Mouse (Mus musculus): ENCODE data around the gene Ccdc106. TPM values are rescaled to one million over a fixed set of nuclear protein-coding genes. Genes with fewer than 3 reads are reported as not detected.

The Ccdc106 gene
- polyA plus RNA-seq, 1 experiment from 2014 or later: 15.1 TPM

- DNase-seq (ENCODE audit: low spot score): no peak
- no peak overlapping the region for H3K4me3 ChIP-seq (ENCODE audit: low read depth, low read length)
- peaks cover 25% of the 10 kb centered on the region for H3K4me1 ChIP-seq (replicated peaks; ENCODE audit: control insufficient read depth, insufficient read depth, low read length)
- H3K27me3 ChIP-seq (replicated peaks; ENCODE audit: control insufficient read depth, insufficient read depth, low read length): peaks cover 34% of the 10 kb centered on the region
- no peak for ATAC-seq (replicated peaks; ENCODE audit: low FRiP score, low TSS enrichment, low read depth)
- no peaks in the 10 kb centered on the region; the same call in 1 of the 2 replicates for H3K36me3 ChIP-seq (ENCODE audit: control insufficient read depth, insufficient read depth, low read length)
- no peak overlapping the region for H3K4me2 ChIP-seq (ENCODE audit: low read length)
- WGBS: 84% methylated on average over 12 of the region's 12 CpGs
- no peak overlapping the region for H3K9ac ChIP-seq (ENCODE audit: low read length)
- no peaks in the 10 kb centered on the region for H3K9me3 ChIP-seq (ENCODE audit: control insufficient read depth, low read length)
- no peak overlapping the region for H3K27ac ChIP-seq (ENCODE audit: low read depth)
Observed at GRCm38 (mm10) chr7:5059421-5059820, 39.1 kb downstream of the Ccdc106 start.

- H3K27me3 ChIP-seq (replicated peaks; ENCODE audit: control insufficient read depth, insufficient read depth, low read length): peaks cover 26% of the 10 kb centered on the region
- peak overlapping the region; percentile 98 for H3K9ac ChIP-seq (ENCODE audit: low read length)
- peak overlapping the region; percentile 80 for H3K4me3 ChIP-seq (ENCODE audit: low read depth, low read length)
- peak overlapping the region; percentile 82 for H3K4me2 ChIP-seq (ENCODE audit: low read length)
- DNase-seq (ENCODE audit: low spot score) (peak; percentile 83), ATAC-seq (replicated peaks; ENCODE audit: low FRiP score, low TSS enrichment, low read depth) (no peak)
- H3K4me1 ChIP-seq (replicated peaks; ENCODE audit: control insufficient read depth, insufficient read depth, low read length): peaks cover 27% of the 10 kb centered on the region
- no peaks in the 10 kb centered on the region; the same call in 1 of the 2 replicates for H3K36me3 ChIP-seq (ENCODE audit: control insufficient read depth, insufficient read depth, low read length)
- H3K9me3 ChIP-seq (ENCODE audit: control insufficient read depth, low read length): no peaks in the 10 kb centered on the region
- peak overlapping the region; percentile 100 for H3K27ac ChIP-seq (ENCODE audit: low read depth)
- 4% methylated on average over 27 of the region's 27 CpGs for WGBS
Observed at GRCm38 (mm10) chr7:5060239-5060731, 39.9 kb downstream of the Ccdc106 start.

- Histone ChIP-seq H3K27ac (ENCODE audit: low read depth) (peak overlapping the region; percentile 100), H3K4me3 (ENCODE audit: low read depth, low read length) (peak overlapping the region; percentile 80), H3K36me3 (ENCODE audit: control insufficient read depth, insufficient read depth, low read length) (peaks cover 4% of the 10 kb centered on the region; the same call in 1 of the 2 replicates), H3K27me3 (replicated peaks; ENCODE audit: control insufficient read depth, insufficient read depth, low read length) (peaks cover 17% of the 10 kb centered on the region), H3K4me2 (ENCODE audit: low read length) (peak overlapping the region; percentile 82), H3K9ac (ENCODE audit: low read length) (peak overlapping the region; percentile 98), H3K9me3 (ENCODE audit: control insufficient read depth, low read length) (no peaks in the 10 kb centered on the region), H3K4me1 (replicated peaks; ENCODE audit: control insufficient read depth, insufficient read depth, low read length) (peaks cover 27% of the 10 kb centered on the region)
- DNase-seq (ENCODE audit: low spot score): peak; percentile 99
- WGBS: under 1% methylated on average over 60 of the region's 60 CpGs
- peak; percentile 88 for ATAC-seq (replicated peaks; ENCODE audit: low FRiP score, low TSS enrichment, low read depth)
Observed at GRCm38 (mm10) chr7:5060944-5061773, 40.8 kb downstream of the Ccdc106 start.

GRCm38 (mm10) chr7:5061774-5062359 is 41.5 kb downstream of the Ccdc106 start, which contains the start of gene U2af2:
Gene U2af2 (plus strand): TSS chr7:5062143.
- WGBS: under 1% methylated on average over 65 of the region's 65 CpGs
- Histone ChIP-seq H3K4me2 (ENCODE audit: low read length) (peak within 1 kb of the TSS; percentile 82), H3K27ac (ENCODE audit: low read depth) (peak within 1 kb of the TSS; percentile 100), H3K9ac (ENCODE audit: low read length) (peak within 1 kb of the TSS; percentile 98), H3K36me3 (ENCODE audit: control insufficient read depth, insufficient read depth, low read length) (peaks cover 11% of the 10 kb centered on the region), H3K4me1 (replicated peaks; ENCODE audit: control insufficient read depth, insufficient read depth, low read length) (peaks cover 27% of the 10 kb centered on the region), H3K27me3 (replicated peaks; ENCODE audit: control insufficient read depth, insufficient read depth, low read length) (peaks cover 11% of the 10 kb centered on the region), H3K4me3 (ENCODE audit: low read depth, low read length) (peak within 1 kb of the TSS; percentile 80), H3K9me3 (ENCODE audit: control insufficient read depth, low read length) (no peaks in the 10 kb centered on the region)
- ATAC-seq (replicated peaks; ENCODE audit: low FRiP score, low TSS enrichment, low read depth): peak; percentile 78
- DNase-seq (ENCODE audit: low spot score): no peak

- under 1% methylated on average over 42 of the region's 51 CpGs for WGBS
- Histone ChIP-seq H3K4me3 (ENCODE audit: low read depth, low read length) (peak overlapping the region; percentile 80), H3K4me2 (ENCODE audit: low read length) (peak overlapping the region; percentile 82), H3K9ac (ENCODE audit: low read length) (peak overlapping the region; percentile 98), H3K9me3 (ENCODE audit: control insufficient read depth, low read length) (no peaks in the 10 kb centered on the region), H3K4me1 (replicated peaks; ENCODE audit: control insufficient read depth, insufficient read depth, low read length) (peaks cover 24% of the 10 kb centered on the region), H3K27me3 (replicated peaks; ENCODE audit: control insufficient read depth, insufficient read depth, low read length) (peaks cover 5% of the 10 kb centered on the region), H3K27ac (ENCODE audit: low read depth) (peak overlapping the region; percentile 100), H3K36me3 (ENCODE audit: control insufficient read depth, insufficient read depth, low read length) (peaks cover 17% of the 10 kb centered on the region)
- peak; percentile 59 for ATAC-seq (replicated peaks; ENCODE audit: low FRiP score, low TSS enrichment, low read depth)
- DNase-seq (ENCODE audit: low spot score): peak; percentile 93
Observed at GRCm38 (mm10) chr7:5062360-5063001, 42.1 kb downstream of the Ccdc106 start.

- Histone ChIP-seq H3K36me3 (ENCODE audit: control insufficient read depth, insufficient read depth, low read length) (peaks cover 41% of the 10 kb centered on the region), H3K4me3 (ENCODE audit: low read depth, low read length) (no peak overlapping the region), H3K27ac (ENCODE audit: low read depth) (no peak overlapping the region), H3K4me1 (replicated peaks; ENCODE audit: control insufficient read depth, insufficient read depth, low read length) (peaks cover 21% of the 10 kb centered on the region), H3K9me3 (ENCODE audit: control insufficient read depth, low read length) (no peaks in the 10 kb centered on the region), H3K27me3 (replicated peaks; ENCODE audit: control insufficient read depth, insufficient read depth, low read length) (no peaks in the 10 kb centered on the region), H3K4me2 (ENCODE audit: low read length) (no peak overlapping the region), H3K9ac (ENCODE audit: low read length) (no peak overlapping the region)
- no peak for DNase-seq (ENCODE audit: low spot score)
- WGBS: 93% methylated on average over 6 of the region's 6 CpGs
- ATAC-seq (replicated peaks; ENCODE audit: low FRiP score, low TSS enrichment, low read depth): no peak
Observed at GRCm38 (mm10) chr7:5064886-5065285, 44.5 kb downstream of the Ccdc106 start.

- H3K27ac ChIP-seq (ENCODE audit: low read depth): no peak overlapping the region
- WGBS: 81% methylated on average over 1 of the region's 1 CpGs
- H3K4me2 ChIP-seq (ENCODE audit: low read length): no peak overlapping the region
- peaks cover 97% of the 10 kb centered on the region for H3K36me3 ChIP-seq (ENCODE audit: control insufficient read depth, insufficient read depth, low read length)
- no peaks in the 10 kb centered on the region for H3K4me1 ChIP-seq (replicated peaks; ENCODE audit: control insufficient read depth, insufficient read depth, low read length)
- no peak overlapping the region for H3K9ac ChIP-seq (ENCODE audit: low read length)
- DNase-seq (ENCODE audit: low spot score): no peak
- H3K4me3 ChIP-seq (ENCODE audit: low read depth, low read length): no peak overlapping the region
- no peaks in the 10 kb centered on the region for H3K9me3 ChIP-seq (ENCODE audit: control insufficient read depth, low read length)
- no peaks in the 10 kb centered on the region for H3K27me3 ChIP-seq (replicated peaks; ENCODE audit: control insufficient read depth, insufficient read depth, low read length)
- ATAC-seq (replicated peaks; ENCODE audit: low FRiP score, low TSS enrichment, low read depth): no peak
Observed at GRCm38 (mm10) chr7:5073586-5073985, 53.2 kb downstream of the Ccdc106 start.

GRCm38 (mm10) chr7:5074984-5075383 is 54.6 kb downstream of the Ccdc106 start:
- Histone ChIP-seq H3K9ac (ENCODE audit: low read length) (no peak overlapping the region), H3K4me1 (replicated peaks; ENCODE audit: control insufficient read depth, insufficient read depth, low read length) (no peaks in the 10 kb centered on the region), H3K27ac (ENCODE audit: low read depth) (no peak overlapping the region), H3K4me3 (ENCODE audit: low read depth, low read length) (no peak overlapping the region), H3K27me3 (replicated peaks; ENCODE audit: control insufficient read depth, insufficient read depth, low read length) (no peaks in the 10 kb centered on the region), H3K36me3 (ENCODE audit: control insufficient read depth, insufficient read depth, low read length) (peaks cover 90% of the 10 kb centered on the region), H3K9me3 (ENCODE audit: control insufficient read depth, low read length) (no peaks in the 10 kb centered on the region), H3K4me2 (ENCODE audit: low read length) (no peak overlapping the region)
- 92% methylated on average over 5 of the region's 5 CpGs for WGBS
- DNase-seq (ENCODE audit: low spot score): no peak
- no peak for ATAC-seq (replicated peaks; ENCODE audit: low FRiP score, low TSS enrichment, low read depth)

All from intestine, embryonic 14.5 days (tissue).